Mouse (Mus musculus) activated CD4-positive, CD25-positive, alpha-beta regulatory T cell, adult 4 months (primary cell): ENCODE results near the gene Tmem127. TPM values are rescaled to one million over a fixed set of nuclear protein-coding genes. Genes with fewer than 3 reads are reported as not detected.
"Not testable (repeated sequence)": the region's sequence is repeated elsewhere in the genome, so short reads cannot be mapped to it uniquely, and the experiment has no call there.

ENCODE experiments used
- ATAC-seq: one replicate; pipeline ENCODE4 v1.8.0; 2017
- polyA plus RNA-seq, 2 experiments: library from polyadenylated mRNA; unstranded; fragments of 100-300 nt; shearing (Covaris generic); gene quantifications; one replicate each; pipeline ENCODE4 v1.2.1; 2017

Tmem127 gene
- 10 to 100 TPM; 50.2 to 63.5 TPM for polyA plus RNA-seq

GRCm38 (mm10) chr2:127247592-127248333 lies at the start of gene Tmem127, which contains the start of gene Ciao1:
Gene Tmem127, plus strand, starts transcription at chr2:127247908.
Gene Ciao1, minus strand, starts transcription at chr2:127247816.
- ATAC-seq: peak; percentile 99

DNA sequence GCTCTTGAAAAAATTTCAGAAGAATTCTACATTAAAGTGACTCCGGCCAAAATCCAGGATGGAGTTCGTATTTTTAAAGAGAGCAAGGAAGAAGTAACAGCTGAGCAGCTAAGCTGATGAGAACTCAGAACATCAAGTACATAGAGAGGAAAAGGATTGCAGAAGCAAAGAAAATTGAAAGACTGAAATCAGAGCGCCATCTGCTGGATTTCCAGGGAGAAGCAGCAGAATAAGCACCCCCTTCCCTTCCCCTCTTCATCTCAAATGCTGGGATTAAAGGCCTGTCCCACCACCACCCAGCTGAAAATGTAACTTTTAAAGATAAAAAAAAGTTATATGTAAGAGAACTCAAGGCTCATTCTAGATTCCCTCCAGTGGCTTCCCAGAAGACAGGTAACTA lies 42.8 kb upstream of the Tmem127 start:
- ATAC-seq: no peak

GRCm38 (mm10) chr2:127205936-127206335 lies 41.8 kb upstream of the Tmem127 start:
- ATAC-seq: not testable (repeated sequence)

DNA sequence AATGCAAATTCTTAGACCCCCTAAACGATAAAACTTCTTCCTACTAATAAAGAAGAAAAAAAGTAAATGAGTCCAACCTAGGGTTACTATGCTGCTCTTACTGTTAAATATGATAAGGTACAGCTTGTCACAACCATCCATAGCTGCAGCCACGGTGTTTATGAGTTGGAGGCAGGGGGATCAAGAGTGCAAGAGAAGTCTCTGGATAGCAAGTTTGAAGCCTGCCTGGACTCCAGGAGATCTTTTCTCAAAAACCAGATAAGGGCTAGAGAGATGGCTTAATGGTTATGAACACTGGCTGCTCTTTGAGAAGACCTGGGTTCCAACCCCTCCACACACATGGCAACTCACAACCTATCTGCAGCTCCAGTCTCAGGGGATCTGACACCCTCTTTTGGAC lies 40.8 kb upstream of the Tmem127 start:
- no peak for ATAC-seq

- ATAC-seq: peak; percentile 94
These were observed 39.9 kb upstream of the Tmem127 start, which contains the start of the genes 1810024B03Rik and Snrnp200 for GRCm38 (mm10) chr2:127207547-127208451. Gene 1810024B03Rik, minus strand, starts transcription at chr2:127208280. Gene Snrnp200, plus strand, starts transcription at chr2:127208386.

DNA sequence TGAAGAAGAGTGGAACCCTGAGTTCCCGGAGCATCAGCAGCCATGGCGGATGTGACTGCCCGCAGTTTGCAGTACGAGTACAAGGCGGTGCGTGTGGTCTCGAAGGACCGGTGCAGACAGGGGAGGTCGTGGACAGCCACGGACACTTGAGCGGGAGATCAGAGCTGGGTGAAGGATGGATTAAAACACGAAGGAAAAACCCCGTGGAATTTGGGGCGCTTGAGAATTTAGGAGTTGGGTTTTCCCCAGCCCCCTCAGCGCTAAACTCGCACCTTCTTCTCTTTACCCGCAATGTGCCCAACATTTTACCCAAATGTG lies 39.3 kb upstream of the Tmem127 start:
- ATAC-seq: no peak

GRCm38 (mm10) chr2:127210701-127211100 lies 37.0 kb upstream of the Tmem127 start:
- no peak for ATAC-seq

DNA sequence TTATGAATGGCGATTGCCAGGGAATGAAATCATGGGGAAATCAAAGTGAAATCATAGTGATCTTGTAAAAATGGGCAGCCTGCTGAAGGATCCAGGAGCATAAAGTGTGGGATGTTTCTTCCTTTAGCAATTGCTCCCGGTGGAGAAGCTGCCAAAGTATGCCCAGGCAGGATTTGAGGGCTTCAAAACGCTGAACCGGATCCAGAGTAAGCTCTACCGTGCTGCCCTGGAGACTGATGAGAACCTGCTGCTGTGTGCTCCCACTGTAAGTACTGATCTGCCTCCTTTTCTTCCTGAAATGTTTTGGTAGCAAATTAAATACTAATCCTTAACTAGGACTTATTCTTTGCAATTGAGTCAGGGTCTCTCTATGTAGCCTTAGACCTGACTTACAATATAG lies 30.0 kb upstream of the Tmem127 start:
- no peak for ATAC-seq

DNA sequence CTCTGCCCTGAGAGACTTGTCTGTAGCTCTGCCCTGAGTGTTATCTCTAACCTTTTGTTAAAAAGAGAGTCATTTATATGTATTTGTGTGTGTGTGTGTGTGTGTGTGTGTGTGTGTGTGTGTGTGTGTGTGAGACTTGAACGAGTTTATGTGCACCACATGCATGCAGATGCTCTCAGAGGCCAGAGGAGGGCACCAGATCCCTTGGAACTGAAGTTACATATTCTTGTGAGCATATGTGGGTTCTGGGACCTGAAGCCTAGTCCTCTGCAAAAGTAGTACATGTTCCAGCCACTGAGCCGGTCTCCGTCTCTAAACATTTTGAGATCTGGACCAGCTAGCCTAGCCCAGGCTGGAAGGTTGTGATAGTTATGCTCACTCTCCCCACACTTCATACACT lies 22.4 kb upstream of the Tmem127 start:
- no peak for ATAC-seq

GRCm38 (mm10) chr2:127237897-127238610 lies 9.7 kb upstream of the Tmem127 start:
- ATAC-seq: no peak

DNA sequence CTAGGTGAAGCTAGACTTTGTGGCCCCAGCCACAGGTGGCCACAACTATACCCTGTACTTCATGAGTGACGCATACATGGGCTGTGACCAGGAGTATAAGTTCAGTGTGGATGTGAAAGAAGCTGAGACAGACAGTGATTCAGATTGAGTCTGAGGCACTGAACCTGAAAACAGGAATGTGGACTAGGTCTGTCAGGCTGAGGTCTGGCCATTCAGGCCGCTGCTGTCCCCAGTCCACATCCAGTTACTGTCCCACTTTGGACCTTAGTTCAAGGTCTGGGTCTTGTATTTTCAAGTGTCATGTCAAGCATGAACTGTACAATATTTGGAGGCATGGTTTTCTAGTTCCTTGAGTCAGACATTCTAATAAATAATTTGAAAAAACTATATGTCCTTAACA lies 7.6 kb upstream of the Tmem127 start:
- ATAC-seq: no peak

DNA sequence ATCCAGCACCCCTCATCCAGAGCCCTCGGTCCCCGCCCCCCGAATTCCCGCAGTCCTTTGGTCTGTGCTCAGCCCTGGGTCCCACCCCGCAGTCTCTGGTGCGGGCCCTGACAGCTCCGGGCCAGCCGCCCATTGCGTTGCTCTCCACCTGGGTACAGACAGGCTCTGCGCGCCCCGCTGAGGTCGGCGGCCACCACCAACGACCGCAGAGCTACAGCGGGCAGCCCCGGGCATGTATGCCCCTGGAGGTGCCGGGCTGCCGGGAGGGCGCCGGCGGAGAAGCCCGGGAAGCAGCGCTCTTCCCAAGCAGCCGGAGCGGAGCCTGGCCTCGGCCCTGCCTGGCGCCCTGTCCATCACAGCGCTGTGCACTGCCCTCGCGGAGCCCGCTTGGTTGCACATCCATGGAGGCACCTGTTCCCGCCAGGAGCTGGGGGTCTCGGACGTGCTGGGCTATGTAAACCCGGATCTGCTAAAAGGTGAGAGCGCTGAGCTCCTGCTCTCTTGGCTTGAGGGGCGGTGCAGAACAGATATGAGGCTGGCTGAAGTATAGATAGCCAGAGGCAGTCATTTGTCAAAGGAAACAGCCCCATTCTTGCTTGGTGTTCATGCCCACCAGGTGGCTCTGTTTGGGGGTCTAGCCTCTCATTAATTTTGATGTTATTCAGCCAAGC lies 761 bp downstream of the Tmem127 start:
- ATAC-seq: no peak

GRCm38 (mm10) chr2:127250291-127251008 lies 2.7 kb downstream of the Tmem127 start:
- ATAC-seq: no peak

DNA sequence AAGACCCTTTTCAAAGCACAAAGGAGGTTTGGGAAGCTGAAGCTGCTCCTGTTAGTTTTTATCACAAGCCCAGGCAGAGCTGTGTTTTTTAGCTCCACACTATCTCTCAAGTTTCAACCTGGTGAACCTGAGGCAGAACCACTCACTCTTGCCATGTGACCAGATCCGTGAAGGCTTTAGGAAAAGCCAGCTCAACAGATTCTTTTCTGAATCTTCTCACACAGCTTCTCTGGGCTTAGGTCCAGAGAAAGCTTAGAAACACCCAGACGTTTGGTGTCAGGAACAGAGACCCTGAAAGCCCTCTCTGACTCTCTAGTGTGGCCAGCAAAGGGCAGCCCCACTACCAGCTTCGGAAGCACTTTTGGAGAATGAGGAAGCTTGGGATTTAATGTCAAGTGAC lies 3.7 kb downstream of the Tmem127 start:
- no peak for ATAC-seq

DNA sequence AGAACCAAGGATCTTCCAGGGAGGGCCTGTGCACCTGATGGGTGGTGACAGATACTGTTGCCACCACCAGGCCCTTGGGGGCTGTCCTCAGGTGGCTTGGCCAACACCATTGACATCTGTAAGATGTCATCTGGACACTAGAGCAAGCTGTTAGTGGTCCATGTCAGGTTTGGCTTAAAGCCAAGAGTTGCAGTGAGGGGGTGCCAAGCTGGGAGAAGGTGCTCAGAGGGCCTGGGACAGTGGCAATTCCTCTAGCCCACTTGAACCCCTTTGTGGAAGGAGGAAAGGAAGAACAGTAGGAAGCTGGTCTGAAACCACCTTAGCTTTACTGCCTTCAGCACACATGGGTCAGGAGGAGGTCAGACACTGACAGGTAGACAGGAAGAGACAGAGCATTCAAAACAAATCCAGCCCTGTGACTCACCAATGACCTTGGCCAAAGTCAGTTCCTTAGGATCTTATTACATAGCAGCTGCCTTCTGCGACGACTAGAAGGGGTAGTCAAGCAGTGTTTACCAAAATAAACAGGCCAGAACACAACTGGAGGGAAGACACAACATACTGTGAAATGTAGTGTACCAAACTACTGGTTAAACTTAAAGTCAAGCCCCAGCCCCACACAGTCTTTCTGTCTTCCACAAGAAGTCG lies 4.3 kb downstream of the Tmem127 start:
- ATAC-seq: no peak

- ATAC-seq: no peak
These were observed 5.1 kb downstream of the Tmem127 start for GRCm38 (mm10) chr2:127252787-127253186.

DNA sequence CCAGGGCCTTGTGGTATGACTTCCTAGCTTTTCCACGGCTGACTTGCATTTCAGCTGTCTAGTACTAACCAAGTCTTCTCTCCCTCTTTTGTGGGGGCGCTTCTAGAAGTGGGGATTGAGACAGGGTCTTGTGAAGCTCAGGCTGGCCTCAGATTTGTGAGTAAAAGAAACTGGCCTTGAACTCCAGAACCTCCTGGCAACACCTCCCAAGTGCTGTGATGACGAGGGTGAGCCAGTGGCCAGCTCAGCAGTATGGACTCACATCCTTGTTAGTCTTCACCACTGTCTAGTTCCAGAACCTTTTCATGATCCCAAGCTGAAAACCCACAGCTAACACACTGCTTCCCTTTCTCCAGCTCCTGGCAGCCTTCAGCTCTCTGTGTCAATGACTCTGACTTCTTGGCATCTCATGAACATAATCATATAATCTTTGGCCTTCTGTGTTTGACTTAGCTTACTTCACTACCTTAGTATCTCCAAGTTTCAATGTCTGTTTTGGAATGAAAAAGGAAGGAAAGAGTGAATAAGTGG lies 7.0 kb downstream of the Tmem127 start:
- no peak for ATAC-seq

- no peak for ATAC-seq
These were observed 7.6 kb downstream of the Tmem127 start for GRCm38 (mm10) chr2:127255294-127255693.

DNA sequence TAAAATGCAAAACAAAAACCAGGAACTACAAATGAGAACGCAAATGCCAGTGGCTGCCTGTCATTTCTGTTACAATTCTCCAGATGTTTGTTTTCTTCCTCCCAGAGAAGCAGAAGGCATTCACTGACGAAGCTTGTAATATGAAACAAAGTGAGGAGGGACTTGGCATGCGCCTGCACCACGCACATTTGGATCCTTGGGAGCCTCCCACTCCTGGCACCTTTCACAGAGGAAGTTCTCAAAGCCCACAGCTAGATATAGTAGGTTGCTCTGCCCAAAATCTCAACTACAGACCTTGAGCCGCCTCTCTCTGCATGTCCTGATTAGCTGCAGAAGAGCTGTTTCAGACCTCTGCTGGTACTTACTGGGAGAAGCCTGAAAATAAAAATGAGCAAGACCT lies 11.6 kb downstream of the Tmem127 start:
- no peak for ATAC-seq

- no peak for ATAC-seq
These were observed 14.8 kb downstream of the Tmem127 start for GRCm38 (mm10) chr2:127262480-127262879.

DNA sequence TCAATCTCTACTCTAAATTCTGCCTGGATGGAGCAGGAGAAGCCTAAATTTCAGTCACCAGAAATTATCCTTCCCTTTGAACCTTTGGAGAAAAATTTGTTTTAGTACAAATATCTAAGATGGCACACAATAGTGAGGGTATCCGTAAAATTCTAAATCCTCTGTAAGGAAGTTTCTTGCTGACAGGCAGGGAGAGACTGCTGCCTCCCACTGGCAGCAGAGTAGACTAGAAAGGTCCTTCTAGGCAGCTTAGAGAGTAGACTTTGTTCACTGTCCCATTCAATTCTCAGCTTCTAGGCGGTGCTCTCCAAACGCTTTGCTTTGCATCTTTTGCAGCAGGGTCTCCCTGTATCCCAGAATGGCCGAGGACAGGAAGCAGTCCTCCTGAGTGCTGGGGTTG lies 20.1 kb downstream of the Tmem127 start:
- ATAC-seq: no peak
